Mouse (Mus musculus) bone marrow, adult 2 months (tissue): ENCODE data around the gene Zfp719. TPM values are rescaled to one million over a fixed set of nuclear protein-coding genes. Genes with fewer than 3 reads are reported as not detected.

Experiments
- H3K27ac ChIP-seq: fragments of 200-500 bp; 2 replicates; pipeline ENCODE4 v1.5.1; 2012; ENCODE audit warnings: low read depth, mild to moderate bottlenecking, control low read depth, inconsistent platforms, low read length; ENCODE audit not compliant: control insufficient read depth, poor library complexity, insufficient read depth
- H3K4me1 ChIP-seq: fragments of 200-500 bp; 2 replicates; pipeline ENCODE4 v1.6.1; 2011; ENCODE audit warnings: low read length; ENCODE audit not compliant: control insufficient read depth, insufficient read depth
- H3K4me3 ChIP-seq: fragments of 200-500 bp; replicated peaks from 2 replicates; pipeline ENCODE3; 2011; ENCODE audit warnings: mild to moderate bottlenecking, low read depth, low read length, control low read depth; ENCODE audit not compliant: control insufficient read depth
- CTCF ChIP-seq: fragments of 200-500 bp; IDR thresholded peaks from 2 replicates; pipeline ENCODE4 v1.5.1; 2011; ENCODE audit warnings: low read length, control low read depth; ENCODE audit not compliant: control insufficient read depth, insufficient read depth
- POLR2A ChIP-seq: fragments of 200-500 bp; IDR thresholded peaks from 2 replicates; pipeline ENCODE4 v1.6.1; 2011; ENCODE audit warnings: low read depth, mild to moderate bottlenecking, control low read depth, low read length, borderline replicate concordance; ENCODE audit not compliant: control insufficient read depth
- WGBS: fragments of 180-500 bp; shearing (Covaris S2); methylation state at CpG from one replicate; pipeline ENCODE4 v1.1.7; 2018; 5-methylcytosine and 5-hydroxymethylcytosine counted together
- polyA plus RNA-seq: library from polyadenylated mRNA; stranded (reverse); fragments of >200 nt; gene quantifications from 2 replicates; pipeline ENCODE4 v1.2.4, GENCODE M21; 2011; ENCODE audit warnings: low replicate concordance; ENCODE audit not compliant: missing spikeins, insufficient read depth, insufficient read length

The Zfp719 gene
- 1.7 TPM in 2 replicates for polyA plus RNA-seq

GRCm38 (mm10) chr7:43579440-43580171, at the start of gene Zfp719:
Gene Zfp719, plus strand, starts transcription at chr7:43579610.
- peak within 1 kb of the TSS; percentile 39 for H3K27ac ChIP-seq
- under 1% methylated on average over 37 of the region's 37 CpGs for WGBS
- peaks cover 3% of the 10 kb centered on the region for H3K4me1 ChIP-seq
- H3K4me3 ChIP-seq, result peak within 1 kb of the TSS; percentile 90
- peak; percentile 36; the same call in 1 of the 2 replicates for TF ChIP-seq POLR2A
- TF ChIP-seq CTCF, result no peak

DNA sequence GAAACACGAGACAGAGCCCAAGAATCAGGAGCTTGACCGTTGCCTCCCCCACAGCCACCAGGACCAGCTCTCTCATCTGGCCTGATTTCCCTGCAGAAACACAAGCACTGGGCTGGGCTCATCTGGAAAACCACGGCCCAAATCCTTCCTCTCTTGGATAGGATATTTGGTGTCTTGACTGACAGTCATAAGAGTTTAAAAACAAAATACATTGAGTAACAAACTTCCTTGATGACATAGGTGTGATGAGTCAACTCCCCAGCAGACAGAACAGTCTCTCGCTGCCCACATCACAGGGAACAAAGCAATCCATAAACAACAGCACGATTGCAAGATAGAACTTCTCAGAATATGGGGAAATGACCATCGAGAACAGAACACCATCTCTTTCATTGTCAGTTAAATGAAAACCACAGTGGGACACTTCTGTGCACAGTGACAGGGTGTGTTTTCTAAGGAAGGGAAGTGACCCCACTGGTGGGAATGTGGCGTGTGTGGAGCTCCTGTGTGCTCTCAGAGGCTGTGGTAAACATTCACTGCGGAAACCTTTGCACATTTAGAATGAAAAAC, 49.1 kb upstream of the Zfp719 start:
- TF ChIP-seq POLR2A (no peak), CTCF (no peak)
- Histone ChIP-seq H3K27ac (peak overlapping the region; percentile 58), H3K4me1 (no peaks in the 10 kb centered on the region; the same call in 1 of the 2 replicates), H3K4me3 (peak overlapping the region; percentile 46)
- WGBS, result 17% methylated on average over 8 of the region's 8 CpGs

- H3K27ac ChIP-seq, result peak overlapping the region; percentile 88
- H3K4me3 ChIP-seq, result peak overlapping the region; percentile 79
- no peaks in the 10 kb centered on the region; the same call in 1 of the 2 replicates for H3K4me1 ChIP-seq
- 11% methylated on average over 9 of the region's 9 CpGs for WGBS
- TF ChIP-seq POLR2A (no peak), CTCF (no peak)
Observed at GRCm38 (mm10) chr7:43532936-43533505, 46.4 kb upstream of the Zfp719 start.

- TF ChIP-seq POLR2A (no peak), CTCF (no peak)
- 55% methylated on average over 4 of the region's 4 CpGs for WGBS
- peaks cover 1% of the 10 kb centered on the region; the same call in 1 of the 2 replicates for H3K4me1 ChIP-seq
- no peak overlapping the region for H3K27ac ChIP-seq
- no peak overlapping the region for H3K4me3 ChIP-seq
Observed at GRCm38 (mm10) chr7:43538524-43538923, 40.9 kb upstream of the Zfp719 start.

- H3K4me3 ChIP-seq, result peak within 1 kb of the TSS; percentile 42
- peaks cover 5% of the 10 kb centered on the region; the same call in 1 of the 2 replicates for H3K4me1 ChIP-seq
- 41% methylated on average over 7 of the region's 7 CpGs for WGBS
- no peak for TF ChIP-seq POLR2A
- no peak for TF ChIP-seq CTCF
- peak within 1 kb of the TSS; percentile 77 for H3K27ac ChIP-seq
Observed at GRCm38 (mm10) chr7:43544225-43544977, 35.0 kb upstream of the Zfp719 start, which contains the start of gene Cd33. Gene Cd33, minus strand, starts transcription at chr7:43544428.

DNA sequence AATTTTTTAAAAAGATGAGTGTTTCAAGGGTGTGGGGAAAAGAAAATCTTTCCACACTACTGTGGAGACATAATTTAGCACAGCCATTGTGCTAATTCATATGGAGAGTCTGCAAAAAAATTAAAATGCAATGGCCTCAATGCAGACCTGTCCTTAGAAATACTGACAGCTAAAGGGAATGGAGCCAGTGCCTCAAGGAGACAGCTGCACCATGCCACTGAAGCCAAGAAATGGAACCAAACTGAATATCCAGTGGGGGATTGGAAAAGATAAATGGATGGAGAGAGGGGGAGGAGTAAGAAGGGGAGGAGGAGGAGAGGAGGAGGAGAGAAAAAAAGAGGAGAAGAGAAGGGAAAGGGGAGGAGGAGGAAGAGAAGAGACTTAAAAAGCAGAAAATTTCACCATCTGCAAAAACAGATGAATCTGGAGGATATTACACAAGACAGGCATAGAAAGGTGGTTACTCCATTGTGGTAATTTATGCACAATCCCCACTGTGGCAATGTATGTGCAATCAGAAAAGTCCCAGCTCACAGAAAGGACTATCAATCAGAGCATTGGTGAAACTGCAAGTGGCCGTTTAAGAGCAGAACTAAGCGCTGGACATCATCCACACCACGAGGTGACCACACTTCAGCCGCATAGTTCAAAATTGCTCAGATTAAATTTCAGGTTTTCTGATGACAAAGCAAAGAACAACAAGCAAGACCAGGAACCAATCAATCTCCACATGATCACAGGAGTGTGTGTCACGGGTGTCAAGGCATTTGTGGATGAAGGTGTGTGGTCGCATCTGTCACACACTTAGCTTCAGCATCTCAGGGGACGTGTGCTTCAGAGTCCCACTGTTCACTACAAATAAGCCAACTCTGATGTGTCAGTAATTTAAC, 33.5 kb upstream of the Zfp719 start:
- H3K4me1 ChIP-seq, result peaks cover 4% of the 10 kb centered on the region; the same call in 1 of the 2 replicates
- H3K27ac ChIP-seq, result peak overlapping the region; percentile 61; the same call in 1 of the 2 replicates
- no peak overlapping the region for H3K4me3 ChIP-seq
- WGBS, result 25% methylated on average over 7 of the region's 7 CpGs
- no peak for TF ChIP-seq CTCF
- TF ChIP-seq POLR2A, result no peak

GRCm38 (mm10) chr7:43547666-43548065, 31.7 kb upstream of the Zfp719 start:
- 61% methylated on average over 5 of the region's 5 CpGs for WGBS
- TF ChIP-seq CTCF, result no peak
- no peak for TF ChIP-seq POLR2A
- Histone ChIP-seq H3K4me3 (no peak overlapping the region), H3K4me1 (peaks cover 4% of the 10 kb centered on the region; the same call in 1 of the 2 replicates), H3K27ac (no peak overlapping the region)
